Mouse (Mus musculus): Measurements from ENCODE around the gene Hes2. TPM values are rescaled to one million over a fixed set of nuclear protein-coding genes. Genes with fewer than 3 reads are reported as not detected.

Gene Hes2
- polyA plus RNA-seq, 1 experiment = 6.2 TPM

DNA sequence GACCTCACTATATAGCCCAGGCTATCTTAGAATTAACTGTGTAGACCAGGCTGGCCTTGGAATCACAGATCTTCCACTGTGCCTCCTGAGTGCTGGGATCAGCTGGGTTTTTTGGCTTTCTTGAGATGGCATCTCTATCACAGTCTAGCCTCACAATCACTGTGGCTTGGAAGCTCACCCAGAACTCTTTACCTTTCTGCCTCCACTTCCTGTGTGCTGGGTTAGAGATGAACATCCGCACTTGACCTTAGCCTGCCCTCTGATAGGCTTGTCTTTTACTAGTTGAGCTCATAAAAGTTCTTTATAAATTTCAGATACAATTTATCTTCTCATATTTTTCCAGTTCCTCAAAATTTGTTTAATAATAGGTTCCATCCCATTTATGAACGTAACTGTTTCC lies 30.0 kb downstream of the Hes2 start:
- 86% methylated on average over 2 of the region's 2 CpGs for WGBS
- no peak for DNase-seq
- H3K4me1 ChIP-seq (ENCODE audit: control insufficient read depth, insufficient read depth, low read length) = peaks cover 30% of the 10 kb centered on the region
- no peak overlapping the region for H3K4me3 ChIP-seq (replicated peaks; ENCODE audit: extremely low read depth, low read depth, low read length)
- TF ChIP-seq POLR2A (IDR thresholded peaks at IDR 0.05; ENCODE audit: borderline replicate concordance, extremely low read depth, low read depth, low read length) (no peak), CTCF (IDR thresholded peaks at IDR 0.05; ENCODE audit: insufficient read depth, low read length) (no peak)

DNA sequence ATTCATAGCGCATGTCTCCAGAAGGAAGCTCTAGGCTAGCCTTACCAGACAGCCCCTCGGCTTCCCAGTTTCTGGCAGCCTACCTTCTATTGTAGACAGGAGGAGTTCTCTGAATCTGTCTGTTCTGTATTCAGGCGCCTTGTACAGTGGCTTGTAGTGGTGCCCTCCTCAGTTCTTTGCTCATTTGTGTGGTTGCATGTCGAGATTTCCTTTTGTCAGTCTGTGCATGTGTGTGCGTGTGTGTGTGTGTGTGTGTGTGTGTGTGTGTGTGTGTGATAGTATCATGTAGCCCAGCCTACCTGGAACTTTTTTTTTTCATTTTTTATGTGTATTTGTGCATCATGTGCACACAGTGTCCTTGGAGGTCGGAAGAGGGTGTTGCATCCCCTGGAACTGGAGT lies 30.4 kb downstream of the Hes2 start:
- 89% methylated on average over 6 of the region's 6 CpGs for WGBS
- no peak overlapping the region for H3K4me3 ChIP-seq (replicated peaks; ENCODE audit: extremely low read depth, low read depth, low read length)
- peaks cover 30% of the 10 kb centered on the region for H3K4me1 ChIP-seq (ENCODE audit: control insufficient read depth, insufficient read depth, low read length)
- DNase-seq = no peak
- TF ChIP-seq POLR2A (IDR thresholded peaks at IDR 0.05; ENCODE audit: borderline replicate concordance, extremely low read depth, low read depth, low read length) = no peak
- no peak for TF ChIP-seq CTCF (IDR thresholded peaks at IDR 0.05; ENCODE audit: insufficient read depth, low read length)

GRCm38 (mm10) chr4:152189691-152190090 lies 31.0 kb downstream of the Hes2 start:
- no peak for DNase-seq
- TF ChIP-seq CTCF (IDR thresholded peaks at IDR 0.05; ENCODE audit: insufficient read depth, low read length) (no peak), POLR2A (IDR thresholded peaks at IDR 0.05; ENCODE audit: borderline replicate concordance, extremely low read depth, low read depth, low read length) (no peak)
- Histone ChIP-seq H3K4me3 (replicated peaks; ENCODE audit: extremely low read depth, low read depth, low read length) (no peak overlapping the region), H3K4me1 (ENCODE audit: control insufficient read depth, insufficient read depth, low read length) (peaks cover 30% of the 10 kb centered on the region)
- WGBS = 68% methylated on average over 4 of the region's 4 CpGs

DNA sequence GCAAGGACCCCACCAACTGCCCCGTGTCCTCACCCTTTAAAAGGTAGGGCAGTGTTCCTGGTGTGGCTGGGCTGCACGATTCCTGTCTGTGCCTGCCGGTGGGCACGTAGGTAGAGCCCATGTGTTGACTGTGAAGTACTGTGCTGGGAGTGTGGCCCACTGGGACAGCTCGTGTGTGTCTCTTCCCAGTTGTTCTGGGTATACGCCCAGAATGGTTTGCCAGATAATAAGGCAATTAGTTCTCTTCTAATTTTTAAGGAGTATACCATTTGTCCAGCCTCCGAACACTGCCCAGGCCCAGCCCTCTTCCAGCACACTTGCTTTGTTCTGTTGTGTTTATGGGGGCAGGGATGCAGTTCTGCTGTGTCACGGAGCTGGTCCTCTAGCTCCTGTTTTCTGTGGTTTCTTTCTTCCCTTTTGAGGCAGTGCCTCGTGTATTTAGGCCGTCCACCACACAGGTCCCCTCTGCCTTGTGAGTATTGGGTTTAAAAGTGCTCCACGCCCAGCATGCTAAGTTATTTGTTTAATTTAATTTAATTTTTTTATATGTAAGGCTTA lies 31.5 kb downstream of the Hes2 start:
- no peak for DNase-seq
- H3K4me1 ChIP-seq (ENCODE audit: control insufficient read depth, insufficient read depth, low read length) = peaks cover 29% of the 10 kb centered on the region
- TF ChIP-seq POLR2A (IDR thresholded peaks at IDR 0.05; ENCODE audit: borderline replicate concordance, extremely low read depth, low read depth, low read length) (no peak), CTCF (IDR thresholded peaks at IDR 0.05; ENCODE audit: insufficient read depth, low read length) (no peak)
- no peak overlapping the region for H3K4me3 ChIP-seq (replicated peaks; ENCODE audit: extremely low read depth, low read depth, low read length)
- 51% methylated on average over 11 of the region's 11 CpGs for WGBS

DNA sequence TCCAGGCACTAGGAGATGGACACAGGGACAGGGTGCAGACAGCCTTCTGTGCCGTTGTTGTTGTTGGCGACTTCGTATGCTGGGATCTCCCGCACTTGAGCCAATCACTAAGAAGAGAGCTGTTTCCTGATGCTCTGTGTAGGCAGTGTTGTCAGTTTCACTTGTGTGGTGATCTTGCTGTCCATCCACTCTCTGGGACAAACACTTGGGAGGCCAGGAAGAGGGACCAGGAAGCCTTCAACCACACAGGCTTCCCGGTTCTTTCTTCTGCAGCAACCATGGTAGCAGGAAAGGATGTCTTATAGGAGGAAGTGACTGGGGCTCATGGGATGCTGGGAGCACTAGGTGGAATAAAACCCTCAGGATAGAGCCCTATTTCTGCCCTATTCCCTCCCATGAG lies 32.0 kb downstream of the Hes2 start:
- Histone ChIP-seq H3K4me1 (ENCODE audit: control insufficient read depth, insufficient read depth, low read length) (peaks cover 25% of the 10 kb centered on the region), H3K4me3 (replicated peaks; ENCODE audit: extremely low read depth, low read depth, low read length) (no peak overlapping the region)
- TF ChIP-seq POLR2A (IDR thresholded peaks at IDR 0.05; ENCODE audit: borderline replicate concordance, extremely low read depth, low read depth, low read length) (no peak), CTCF (IDR thresholded peaks at IDR 0.05; ENCODE audit: insufficient read depth, low read length) (no peak)
- 44% methylated on average over 5 of the region's 5 CpGs for WGBS
- no peak for DNase-seq

GRCm38 (mm10) chr4:152192569-152192968 lies 33.9 kb downstream of the Hes2 start:
- Histone ChIP-seq H3K4me1 (ENCODE audit: control insufficient read depth, insufficient read depth, low read length) (peaks cover 11% of the 10 kb centered on the region), H3K4me3 (replicated peaks; ENCODE audit: extremely low read depth, low read depth, low read length) (no peak overlapping the region)
- DNase-seq = no peak
- WGBS = 35% methylated on average over 4 of the region's 4 CpGs
- TF ChIP-seq POLR2A (IDR thresholded peaks at IDR 0.05; ENCODE audit: borderline replicate concordance, extremely low read depth, low read depth, low read length) (no peak), CTCF (IDR thresholded peaks at IDR 0.05; ENCODE audit: insufficient read depth, low read length) (no peak)

DNA sequence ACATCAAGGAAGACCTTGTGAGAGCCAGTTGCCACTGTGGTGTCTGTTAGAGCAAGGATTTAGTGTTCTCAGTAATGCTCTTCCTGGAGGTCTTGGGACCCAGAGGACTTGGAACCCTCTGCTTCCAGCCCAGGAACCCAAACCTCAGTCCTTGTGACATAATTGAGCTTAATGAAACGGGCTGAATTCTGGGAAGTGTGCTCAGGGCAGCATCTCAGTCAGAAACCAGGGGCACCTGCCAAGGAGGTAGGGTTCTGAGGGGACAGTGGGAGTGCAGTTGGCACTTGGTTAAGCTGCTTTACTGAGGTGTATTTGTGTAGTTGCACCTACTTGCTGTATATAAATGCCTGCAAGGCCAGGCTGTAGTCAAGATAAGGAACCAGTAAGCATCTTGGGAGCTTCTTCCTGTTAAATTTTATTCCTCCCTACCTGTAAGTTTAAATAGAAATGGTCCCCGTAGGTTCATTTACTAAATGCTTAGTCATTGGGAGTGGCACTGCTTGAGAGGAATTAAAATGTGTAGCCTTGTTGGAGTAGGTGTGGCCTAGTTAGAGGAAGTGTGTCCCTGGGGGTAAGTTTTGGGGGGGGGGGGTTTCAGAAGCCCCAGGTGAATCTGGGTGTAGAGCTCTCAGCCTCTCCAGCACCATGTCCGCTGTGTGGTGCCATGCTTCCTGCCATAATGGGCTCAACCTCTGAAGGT lies 36.0 kb downstream of the Hes2 start:
- no peak for TF ChIP-seq POLR2A (IDR thresholded peaks at IDR 0.05; ENCODE audit: borderline replicate concordance, extremely low read depth, low read depth, low read length)
- no peak for TF ChIP-seq CTCF (IDR thresholded peaks at IDR 0.05; ENCODE audit: insufficient read depth, low read length)
- Histone ChIP-seq H3K4me3 (replicated peaks; ENCODE audit: extremely low read depth, low read depth, low read length) (no peak overlapping the region), H3K4me1 (ENCODE audit: control insufficient read depth, insufficient read depth, low read length) (peaks cover 12% of the 10 kb centered on the region)
- no peak for DNase-seq
- 70% methylated on average over 3 of the region's 3 CpGs for WGBS

GRCm38 (mm10) chr4:152196276-152196675 lies 37.6 kb downstream of the Hes2 start:
- DNase-seq = no peak
- Histone ChIP-seq H3K4me1 (ENCODE audit: control insufficient read depth, insufficient read depth, low read length) (peaks cover 9% of the 10 kb centered on the region), H3K4me3 (replicated peaks; ENCODE audit: extremely low read depth, low read depth, low read length) (no peak overlapping the region)
- WGBS = 88% methylated on average over 9 of the region's 9 CpGs
- TF ChIP-seq CTCF (IDR thresholded peaks at IDR 0.05; ENCODE audit: insufficient read depth, low read length) (no peak), POLR2A (IDR thresholded peaks at IDR 0.05; ENCODE audit: borderline replicate concordance, extremely low read depth, low read depth, low read length) (no peak)

DNA sequence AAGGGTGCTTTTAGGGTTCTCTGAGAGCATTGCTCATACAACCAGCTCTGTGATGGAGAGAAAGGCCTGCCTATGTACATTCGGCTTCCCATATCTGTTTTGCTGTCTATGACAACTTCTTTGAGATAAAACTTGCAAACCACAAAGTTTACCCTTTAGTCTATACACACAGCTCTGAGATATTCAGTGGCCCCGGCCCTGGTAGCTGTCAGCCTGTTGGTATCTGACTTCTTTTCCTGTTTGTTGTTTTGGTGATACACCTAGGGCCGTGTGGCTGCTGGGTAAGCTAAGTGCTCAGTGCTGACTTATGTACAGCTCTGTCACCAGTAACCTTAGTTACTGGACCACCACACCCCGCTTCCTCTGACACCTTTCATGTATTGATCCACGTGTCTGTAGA lies 38.9 kb downstream of the Hes2 start:
- TF ChIP-seq CTCF (IDR thresholded peaks at IDR 0.05; ENCODE audit: insufficient read depth, low read length) = no peak
- no peak for TF ChIP-seq POLR2A (IDR thresholded peaks at IDR 0.05; ENCODE audit: borderline replicate concordance, extremely low read depth, low read depth, low read length)
- 65% methylated on average over 5 of the region's 5 CpGs for WGBS
- no peak overlapping the region for H3K4me3 ChIP-seq (replicated peaks; ENCODE audit: extremely low read depth, low read depth, low read length)
- H3K4me1 ChIP-seq (ENCODE audit: control insufficient read depth, insufficient read depth, low read length) = peaks cover 13% of the 10 kb centered on the region
- no peak for DNase-seq

DNA sequence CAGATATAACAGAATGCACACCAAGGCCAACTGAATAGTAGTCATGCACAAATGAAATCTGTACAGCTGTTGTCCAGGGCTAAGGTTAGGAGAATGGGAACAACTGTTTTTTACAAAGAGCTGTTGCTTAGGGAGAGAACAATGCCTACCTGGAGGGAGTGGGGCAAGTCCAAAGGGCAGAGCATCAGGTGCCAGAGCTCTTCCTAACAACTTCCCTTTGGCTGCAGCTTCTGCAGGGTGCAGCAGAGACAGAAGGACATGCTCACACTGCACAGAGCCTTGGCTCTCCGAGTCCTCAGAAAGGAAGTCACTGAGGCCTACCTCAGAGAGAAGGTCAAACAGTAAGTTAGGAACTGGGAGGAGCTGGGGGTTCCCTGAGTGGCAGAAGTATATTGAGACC lies 41.0 kb downstream of the Hes2 start:
- WGBS = 38% methylated on average over 1 of the region's 1 CpGs
- peaks cover 8% of the 10 kb centered on the region for H3K4me1 ChIP-seq (ENCODE audit: control insufficient read depth, insufficient read depth, low read length)
- H3K4me3 ChIP-seq (replicated peaks; ENCODE audit: extremely low read depth, low read depth, low read length) = no peak overlapping the region
- DNase-seq = no peak
- TF ChIP-seq POLR2A (IDR thresholded peaks at IDR 0.05; ENCODE audit: borderline replicate concordance, extremely low read depth, low read depth, low read length) (no peak), CTCF (IDR thresholded peaks at IDR 0.05; ENCODE audit: insufficient read depth, low read length) (no peak)

Measured in lung, adult 2 months (tissue).